Mouse (Mus musculus) urinary bladder, adult 2 months (tissue): ENCODE data around the gene Ppp1r15a. TPM values are rescaled to one million over a fixed set of nuclear protein-coding genes. Genes with fewer than 3 reads are reported as not detected.
"Not testable (repeated sequence)": the region's sequence is repeated elsewhere in the genome, so short reads cannot be mapped to it uniquely, and the experiment has no call there.

Experiments used
- DNase-seq: peaks from one replicate; pipeline ENCODE4 v3.0.0; 2022; ENCODE audit warnings: low spot score
- polyA plus RNA-seq: library from polyadenylated mRNA; depleted of rRNA; stranded (reverse); fragments of >200 nt; gene quantifications from 2 replicates; pipeline ENCODE4 v1.2.3, GENCODE M21; 2012; rRNA removed

Gene Ppp1r15a
- polyA plus RNA-seq, 1 experiment = 30.5 TPM

- not testable (repeated sequence) for DNase-seq
Observed at GRCm38 (mm10) chr7:45484985-45485384, 41.1 kb downstream of the Ppp1r15a start.

GRCm38 (mm10) chr7:45482166-45482565, 43.9 kb downstream of the Ppp1r15a start:
- DNase-seq = no peak

- DNase-seq = no peak
Observed at GRCm38 (mm10) chr7:45481374-45481927, 44.6 kb downstream of the Ppp1r15a start, which contains the start of gene Tulp2. Gene Tulp2 (plus strand): TSS chr7:45481877.

GRCm38 (mm10) chr7:45480310-45480709, 45.8 kb downstream of the Ppp1r15a start:
- DNase-seq = not testable (repeated sequence)

GRCm38 (mm10) chr7:45478774-45479173, 47.3 kb downstream of the Ppp1r15a start:
- no peak for DNase-seq

- no peak for DNase-seq
Observed at GRCm38 (mm10) chr7:45477003-45477402, 49.1 kb downstream of the Ppp1r15a start.

- no peak for DNase-seq
Observed at GRCm38 (mm10) chr7:45476453-45476852, 49.6 kb downstream of the Ppp1r15a start.

GRCm38 (mm10) chr7:45475291-45475969, 50.6 kb downstream of the Ppp1r15a start:
- DNase-seq = no peak

Other genes with a start within 250 kb of the Ppp1r15a start
- gene Slc6a21, start 248.8 kb downstream of the Ppp1r15a start, polyA plus RNA-seq = not detected in 2 replicates
- gene Trpm4, start 192.5 kb downstream of the Ppp1r15a start, polyA plus RNA-seq = 33.6 and 39.8 TPM in 2 replicates
- gene Hrc, start 191.0 kb downstream of the Ppp1r15a start, polyA plus RNA-seq = 0.59 and 1.1 TPM in 2 replicates
- 1.4 and 1.9 TPM in 2 replicates for gene Ppfia3, start 159.2 kb downstream of the Ppp1r15a start, polyA plus RNA-seq
- 19.2 and 21.0 TPM in 2 replicates for gene Lin7b, start 155.7 kb downstream of the Ppp1r15a start, polyA plus RNA-seq
- gene Snrnp70, start 130.5 kb downstream of the Ppp1r15a start, polyA plus RNA-seq = 364 and 412 TPM in 2 replicates
- gene Kcna7, start 120.6 kb downstream of the Ppp1r15a start, polyA plus RNA-seq = 0.03 and 0.07 TPM in 2 replicates
- 2.9 and 4.2 TPM in 2 replicates for gene Ntf5, start 112.6 kb downstream of the Ppp1r15a start, polyA plus RNA-seq
- gene Lhb, start 105.4 kb downstream of the Ppp1r15a start, polyA plus RNA-seq = 0.14 TPM in 1 of 2 replicates, not detected in the other
- gene Gys1, start 91.4 kb downstream of the Ppp1r15a start, polyA plus RNA-seq = 39.3 TPM in 2 replicates
- 35.8 and 41.4 TPM in 2 replicates for gene Ruvbl2, start 88.2 kb downstream of the Ppp1r15a start, polyA plus RNA-seq
- 1,966 and 2,293 TPM in 2 replicates for gene Ftl1, start 66.4 kb downstream of the Ppp1r15a start, polyA plus RNA-seq
- gene Bax, start 59.4 kb downstream of the Ppp1r15a start, polyA plus RNA-seq = 78.4 and 113 TPM in 2 replicates
- gene Tulp2, start 44.4 kb downstream of the Ppp1r15a start, polyA plus RNA-seq = 0.43 and 0.56 TPM in 2 replicates
- 0.29 and 0.31 TPM in 2 replicates for gene Gm45808, start 39.5 kb downstream of the Ppp1r15a start, polyA plus RNA-seq
- 5.7 and 7.7 TPM in 2 replicates for gene Dhdh, start 37.5 kb downstream of the Ppp1r15a start, polyA plus RNA-seq
- gene Nucb1, start 15.9 kb downstream of the Ppp1r15a start, polyA plus RNA-seq = 225 and 264 TPM in 2 replicates
- 11.7 and 14.3 TPM in 2 replicates for gene Plekha4, start 62 bp upstream of the Ppp1r15a start, polyA plus RNA-seq
- 23.3 and 24.5 TPM in 2 replicates for gene Hsd17b14, start 28.6 kb upstream of the Ppp1r15a start, polyA plus RNA-seq
- gene Bcat2, start 43.9 kb upstream of the Ppp1r15a start, polyA plus RNA-seq = 48.1 and 58.5 TPM in 2 replicates
- gene Fgf21, start 89.2 kb upstream of the Ppp1r15a start, polyA plus RNA-seq = not detected in 2 replicates
- 0.04 TPM in 1 of 2 replicates, not detected in the other for gene Fut1, start 91.0 kb upstream of the Ppp1r15a start, polyA plus RNA-seq
- gene Izumo1, start 95.5 kb upstream of the Ppp1r15a start, polyA plus RNA-seq = 0.23 and 0.27 TPM in 2 replicates
- 7.3 and 11.8 TPM in 2 replicates for gene Rasip1, start 101.2 kb upstream of the Ppp1r15a start, polyA plus RNA-seq
- 8.4 and 11.3 TPM in 2 replicates for gene Mamstr, start 113.7 kb upstream of the Ppp1r15a start, polyA plus RNA-seq
- gene Fut2, start 140.1 kb upstream of the Ppp1r15a start, polyA plus RNA-seq = 1.8 and 3.3 TPM in 2 replicates
- gene Ntn5, start 157.8 kb upstream of the Ppp1r15a start, polyA plus RNA-seq = 0.06 and 0.08 TPM in 2 replicates
- gene Sec1, start 168.1 kb upstream of the Ppp1r15a start, polyA plus RNA-seq = 0.09 and 0.14 TPM in 2 replicates
- 25.0 and 29.8 TPM in 2 replicates for gene Car11, start 173.6 kb upstream of the Ppp1r15a start, polyA plus RNA-seq
- 335 and 503 TPM in 2 replicates for gene Dbp, start 178.8 kb upstream of the Ppp1r15a start, polyA plus RNA-seq
- 594 and 906 TPM in 2 replicates for gene Rpl18, start 189.2 kb upstream of the Ppp1r15a start, polyA plus RNA-seq
- gene Sphk2, start 191.7 kb upstream of the Ppp1r15a start, polyA plus RNA-seq = 22.1 and 25.6 TPM in 2 replicates
- 1.3 and 1.5 TPM in 2 replicates for gene Fam83e, start 194.9 kb upstream of the Ppp1r15a start, polyA plus RNA-seq
- not detected in 2 replicates for gene Spaca4, start 199.5 kb upstream of the Ppp1r15a start, polyA plus RNA-seq